Mouse (Mus musculus) heart, postnatal 0 days (tissue): ENCODE data around the gene Sbp. TPM values are rescaled to one million over a fixed set of nuclear protein-coding genes. Genes with fewer than 3 reads are reported as not detected.

Experiments
- ATAC-seq: fragments of 200-750 bp; cut with Nextera tagmentation; 2 replicates; pipeline ENCODE4 v1.8.0; 2017; ENCODE audit warnings: low read depth, moderate number of reproducible peaks, moderate library complexity; ENCODE audit not compliant: insufficient read depth
- DNase-seq: peaks from one replicate; pipeline ENCODE4 v3.0.0-alpha.2; 2016; ENCODE audit warnings: low spot score
- H3K27ac ChIP-seq: fragments of 300-500 bp; sonication (generic); 2 replicates; pipeline ENCODE4 v1.5.1; 2014; ENCODE audit warnings: low read depth, mild to moderate bottlenecking
- H3K27me3 ChIP-seq: fragments of 300-500 bp; sonication (generic); 2 replicates; pipeline ENCODE4 v1.6.1; 2014; ENCODE audit warnings: low read length, mixed read lengths; ENCODE audit not compliant: control insufficient read depth, insufficient read depth
- H3K36me3 ChIP-seq: fragments of 300-500 bp; sonication (generic); replicated peaks from 2 replicates; pipeline ENCODE4 v1.6.1; 2014; ENCODE audit warnings: low read length, mixed read lengths; ENCODE audit not compliant: control insufficient read depth, insufficient read depth
- H3K4me1 ChIP-seq: fragments of 300-500 bp; sonication (generic); 2 replicates; pipeline ENCODE4 v1.6.1; 2014; ENCODE audit warnings: antibody characterized with exemption; ENCODE audit not compliant: control insufficient read depth, insufficient read depth
- H3K4me2 ChIP-seq: fragments of 300-500 bp; sonication (generic); 2 replicates; pipeline ENCODE4 v1.6.1; 2014; ENCODE audit warnings: low read depth, mild to moderate bottlenecking, low read length, moderate library complexity
- H3K4me3 ChIP-seq: fragments of 300-500 bp; sonication (generic); 2 replicates; pipeline ENCODE4 v1.5.1; 2014; ENCODE audit warnings: low read depth, low read length
- H3K9ac ChIP-seq: fragments of 300-500 bp; sonication (generic); replicated peaks from 2 replicates; pipeline ENCODE4 v1.6.1; 2014; ENCODE audit warnings: low read depth, low read length, mixed read lengths
- H3K9me3 ChIP-seq: fragments of 300-500 bp; sonication (generic); replicated peaks from 2 replicates; pipeline ENCODE4 v1.6.1; 2016; ENCODE audit warnings: low read length; ENCODE audit not compliant: control insufficient read depth
- CTCF ChIP-seq: IDR thresholded peaks from 2 replicates; pipeline ENCODE4 v1.5.1; 2016; ENCODE audit warnings: antibody characterized with exemption, control low read depth, low read depth
- EP300 ChIP-seq: IDR thresholded peaks from 2 replicates; pipeline ENCODE4 v1.6.1; 2016; ENCODE audit warnings: antibody characterized with exemption, low read depth
- WGBS: fragments of 180-500 bp; shearing (Covaris S2); extraction: QIAGEN DNeasy Blood & Tissue Kit; methylation state at CpG from one replicate; pipeline ENCODE4 v1.1.7; 2014; 5-methylcytosine and 5-hydroxymethylcytosine counted together
- polyA plus RNA-seq: library from polyadenylated mRNA; unstranded; fragments of >200 nt; fragmentation: Nextera tagmentation; extraction: Ambion mirVana; gene quantifications from 2 replicates; pipeline ENCODE4 v1.2.1, GENCODE M21; 2015
- total RNA-seq: library from RNA; depleted of rRNA; stranded (reverse); fragments of >200 nt; gene quantifications from 2 replicates; pipeline ENCODE4 v1.2.3, GENCODE M21; 2014; ENCODE audit warnings: low replicate concordance; rRNA removed

The Sbp gene
- total and polyA plus RNA-seq, 2 experiments from 2014 or later: not detected

GRCm38 (mm10) chr17:23992789-23993553 is 51.5 kb downstream of the Sbp start:
- 75% methylated on average over 9 of the region's 9 CpGs for WGBS
- H3K4me2 ChIP-seq: peak overlapping the region; percentile 40
- 0 out of 2 replicates have a peak, but pooled peaks cover 3% of the 10 kb centered on the region for H3K27me3 ChIP-seq
- ATAC-seq: peak; percentile 22; the same call in 1 of the 2 replicates
- no peak overlapping the region for H3K4me3 ChIP-seq
- no peaks in the 10 kb centered on the region for H3K4me1 ChIP-seq
- DNase-seq: no peak
- TF ChIP-seq CTCF: no peak
- TF ChIP-seq EP300: no peak
- no peak overlapping the region for H3K27ac ChIP-seq
- no peaks in the 10 kb centered on the region for H3K9me3 ChIP-seq
- no peaks in the 10 kb centered on the region for H3K36me3 ChIP-seq
- no peak overlapping the region for H3K9ac ChIP-seq

GRCm38 (mm10) chr17:23993559-23994428 is 52.3 kb downstream of the Sbp start:
- no peak overlapping the region for H3K9ac ChIP-seq
- ATAC-seq: peak; percentile 60; the same call in 1 of the 2 replicates
- H3K36me3 ChIP-seq: no peaks in the 10 kb centered on the region
- H3K4me3 ChIP-seq: no peak overlapping the region
- peak overlapping the region; percentile 40 for H3K4me2 ChIP-seq
- TF ChIP-seq CTCF (peak; percentile 74), EP300 (no peak)
- H3K9me3 ChIP-seq: no peaks in the 10 kb centered on the region
- WGBS: 12% methylated on average over 31 of the region's 31 CpGs
- 0 out of 2 replicates have a peak, but pooled peaks cover 3% of the 10 kb centered on the region for H3K27me3 ChIP-seq
- no peak overlapping the region for H3K27ac ChIP-seq
- peak; percentile 82 for DNase-seq
- no peaks in the 10 kb centered on the region for H3K4me1 ChIP-seq

GRCm38 (mm10) chr17:23994667-23995066 is 53.2 kb downstream of the Sbp start:
- H3K4me1 ChIP-seq: peaks cover 3% of the 10 kb centered on the region
- H3K36me3 ChIP-seq: no peaks in the 10 kb centered on the region
- no peak for ATAC-seq
- TF ChIP-seq EP300 (no peak), CTCF (no peak)
- 75% methylated on average over 7 of the region's 7 CpGs for WGBS
- H3K27me3 ChIP-seq: 0 out of 2 replicates have a peak, but pooled peaks cover 3% of the 10 kb centered on the region
- H3K9me3 ChIP-seq: no peaks in the 10 kb centered on the region
- no peak for DNase-seq
- no peak overlapping the region for H3K4me3 ChIP-seq
- no peak overlapping the region for H3K9ac ChIP-seq
- no peak overlapping the region for H3K4me2 ChIP-seq
- H3K27ac ChIP-seq: no peak overlapping the region

Other genes with a start within 250 kb of the Sbp start
- gene 1520401A03Rik, start 218.9 kb upstream of the Sbp start, total RNA-seq: not detected in 2 replicates
- gene 1520401A03Rik, start 218.9 kb upstream of the Sbp start, polyA plus RNA-seq: not detected in 2 replicates
- gene Pkmyt1, start 215.3 kb upstream of the Sbp start, total RNA-seq: 18.2 and 21.7 TPM in 2 replicates
- gene Pkmyt1, start 215.3 kb upstream of the Sbp start, polyA plus RNA-seq: 8.6 and 9.0 TPM in 2 replicates
- gene Paqr4, start 200.8 kb upstream of the Sbp start, total RNA-seq: 21.7 and 28.7 TPM in 2 replicates
- 13.6 and 15.8 TPM in 2 replicates for gene Paqr4, start 200.8 kb upstream of the Sbp start, polyA plus RNA-seq
- gene Kremen2, start 195.8 kb upstream of the Sbp start, total RNA-seq: 0.97 TPM in 1 of 2 replicates, not detected in the other
- gene Kremen2, start 195.8 kb upstream of the Sbp start, polyA plus RNA-seq: not detected in 2 replicates
- 54.5 and 72.2 TPM in 2 replicates for gene Flywch1, start 170.1 kb upstream of the Sbp start, total RNA-seq
- 32.4 and 34.8 TPM in 2 replicates for gene Flywch1, start 170.1 kb upstream of the Sbp start, polyA plus RNA-seq
- gene Flywch2, start 155.6 kb upstream of the Sbp start, total RNA-seq: 3.8 TPM in 1 of 2 replicates, not detected in the other
- 4.5 and 4.9 TPM in 2 replicates for gene Flywch2, start 155.6 kb upstream of the Sbp start, polyA plus RNA-seq
- 72.8 and 85.9 TPM in 2 replicates for gene Srrm2, start 151.1 kb upstream of the Sbp start, total RNA-seq
- gene Srrm2, start 151.1 kb upstream of the Sbp start, polyA plus RNA-seq: 184 and 196 TPM in 2 replicates
- 767 and 972 TPM in 2 replicates for gene Elob, start 112.5 kb upstream of the Sbp start, total RNA-seq
- 1,036 and 1,119 TPM in 2 replicates for gene Elob, start 112.5 kb upstream of the Sbp start, polyA plus RNA-seq
- not detected in 2 replicates for gene Prss33, start 105.6 kb upstream of the Sbp start, total RNA-seq
- not detected in 2 replicates for gene Prss33, start 105.6 kb upstream of the Sbp start, polyA plus RNA-seq
- gene Prss32, start 97.8 kb upstream of the Sbp start, total RNA-seq: not detected in 2 replicates
- gene Prss32, start 97.8 kb upstream of the Sbp start, polyA plus RNA-seq: not detected in 2 replicates
- not detected in 2 replicates for gene Prss41, start 97.5 kb upstream of the Sbp start, total RNA-seq
- not detected in 2 replicates for gene Prss41, start 97.5 kb upstream of the Sbp start, polyA plus RNA-seq
- not detected in 2 replicates for gene Prss21, start 73.6 kb upstream of the Sbp start, total RNA-seq
- gene Prss21, start 73.6 kb upstream of the Sbp start, polyA plus RNA-seq: not detected in 2 replicates
- not detected in 2 replicates for gene Dcpp1, start 60.8 kb upstream of the Sbp start, total RNA-seq
- gene Dcpp1, start 60.8 kb upstream of the Sbp start, polyA plus RNA-seq: not detected in 2 replicates
- gene Dcpp2, start 60.8 kb upstream of the Sbp start, total RNA-seq: not detected in 2 replicates
- not detected in 2 replicates for gene Dcpp2, start 60.8 kb upstream of the Sbp start, polyA plus RNA-seq
- not detected in 2 replicates for gene Dcpp3, start 24.2 kb upstream of the Sbp start, total RNA-seq
- gene Dcpp3, start 24.2 kb upstream of the Sbp start, polyA plus RNA-seq: not detected in 2 replicates
- gene Sbpl, start 13.6 kb downstream of the Sbp start, total RNA-seq: not detected in 2 replicates
- not detected in 2 replicates for gene Sbpl, start 13.6 kb downstream of the Sbp start, polyA plus RNA-seq
- not detected in 2 replicates for gene Prss30, start 38.9 kb downstream of the Sbp start, total RNA-seq
- gene Prss30, start 38.9 kb downstream of the Sbp start, polyA plus RNA-seq: not detected in 2 replicates
- gene Prss22, start 56.4 kb downstream of the Sbp start, total RNA-seq: 0.15 TPM in 1 of 2 replicates, not detected in the other
- not detected in 2 replicates for gene Prss22, start 56.4 kb downstream of the Sbp start, polyA plus RNA-seq
- 0.99 and 1.1 TPM in 2 replicates for gene Prss27, start 96.5 kb downstream of the Sbp start, total RNA-seq
- not detected in 2 replicates for gene Prss27, start 96.5 kb downstream of the Sbp start, polyA plus RNA-seq
- 34.1 and 39.5 TPM in 2 replicates for gene Kctd5, start 131.8 kb downstream of the Sbp start, total RNA-seq
- 23.2 and 23.9 TPM in 2 replicates for gene Kctd5, start 131.8 kb downstream of the Sbp start, polyA plus RNA-seq
- gene Pdpk1, start 209.3 kb downstream of the Sbp start, total RNA-seq: 36.6 and 43.2 TPM in 2 replicates
- 31.7 and 35.4 TPM in 2 replicates for gene Pdpk1, start 209.3 kb downstream of the Sbp start, polyA plus RNA-seq
- 33.7 and 34.4 TPM in 2 replicates for gene Amdhd2, start 222.1 kb downstream of the Sbp start, total RNA-seq
- gene Amdhd2, start 222.1 kb downstream of the Sbp start, polyA plus RNA-seq: 24.4 and 28.0 TPM in 2 replicates
- gene Atp6v0c, start 228.0 kb downstream of the Sbp start, total RNA-seq: 238 and 355 TPM in 2 replicates
- gene Atp6v0c, start 228.0 kb downstream of the Sbp start, polyA plus RNA-seq: 552 and 570 TPM in 2 replicates